ENCODE assay signal across 8 mouse cellular contexts in genomic region chr1:91414903-91415302, GRCm38 (mm10). TPM values are rescaled to one million over a fixed set of nuclear protein-coding genes. Genes with fewer than 3 reads are reported as not detected.
DNase-seq lines count a peak whose midpoint lies in the region; ATAC-seq and TF ChIP-seq lines count a peak whose summit lies in the region.

No protein-coding gene starts in this region.

- peak overlapping the region; percentile 95; the same call in 1 of the 2 replicates for H3K4me2 ChIP-seq in heart, postnatal 0 days (ENCODE audit: low read depth, low read length)
- 0 out of 2 replicates have a peak overlapping the region, but pooled peaks have one; percentile 96 for H3K4me2 ChIP-seq in hindbrain, embryonic 11.5 days (replicated peaks; ENCODE audit: low read depth, low read length)
- 0 out of 2 replicates have a peak overlapping the region, but pooled peaks have one; percentile 97 for H3K4me2 ChIP-seq in midbrain, postnatal 0 days (ENCODE audit: low read depth, low read length, poor library complexity, severe bottlenecking)

- TF ChIP-seq EP300 in heart, postnatal 0 days (IDR thresholded peaks at IDR 0.05; ENCODE audit: low read depth), result no peak

- TF ChIP-seq CTCF in heart, postnatal 0 days (IDR thresholded peaks at IDR 0.05; ENCODE audit: low read depth), result no peak
- no peak for TF ChIP-seq CTCF in midbrain, postnatal 0 days (IDR thresholded peaks at IDR 0.05)

- no peak for DNase-seq in heart, postnatal 0 days (ENCODE audit: low spot score)
- no peak for DNase-seq in heart, postnatal 36 days
- DNase-seq in embryonic facial prominence, embryonic 10.5 days (ENCODE audit: low spot score), result no peak
- peak; percentile 35 for DNase-seq in hindbrain, embryonic 11.5 days (ENCODE audit: low spot score)
- DNase-seq in midbrain, postnatal 0 days (ENCODE audit: low spot score), result peak; percentile 46
- no peak for DNase-seq in gastrocnemius, postnatal 4 days (ENCODE audit: low spot score in 2 of 2)
- DNase-seq in adrenal gland, adult 2 months, result no peak
- no peak for DNase-seq in frontal cortex, adult 2 months (ENCODE audit: extremely low spot score in 1 of 2, low spot score in 1 of 2)

- peak overlapping the region; percentile 59; the same call in 1 of the 2 replicates for H3K9ac ChIP-seq in heart, postnatal 0 days (replicated peaks; ENCODE audit: low read depth, low read length)
- peak overlapping the region; percentile 61 for H3K9ac ChIP-seq in hindbrain, embryonic 11.5 days (ENCODE audit: low read depth, low read length)
- no peak overlapping the region for H3K9ac ChIP-seq in midbrain, postnatal 0 days (replicated peaks; ENCODE audit: low read length, poor library complexity, severe bottlenecking)

- intact Hi-C loops in heart, postnatal 36 days (cut with DNase I), result no loop called here

- no peaks in the 10 kb centered on the region for H3K9me3 ChIP-seq in heart, postnatal 0 days (replicated peaks; ENCODE audit: control insufficient read depth, low read length)
- no peaks in the 10 kb centered on the region for H3K9me3 ChIP-seq in embryonic facial prominence, embryonic 10.5 days
- H3K9me3 ChIP-seq in hindbrain, embryonic 11.5 days (ENCODE audit: control insufficient read depth, low read length), result no peaks in the 10 kb centered on the region
- H3K9me3 ChIP-seq in midbrain, postnatal 0 days (ENCODE audit: low read length), result no peaks in the 10 kb centered on the region

- ATAC-seq in heart, postnatal 0 days (ENCODE audit: insufficient read depth, low read depth), result no peak
- ATAC-seq in hindbrain, embryonic 11.5 days (ENCODE audit: low FRiP score), result no peak
- ATAC-seq in midbrain, postnatal 0 days (ENCODE audit: low FRiP score), result no peak

- H3K36me3 ChIP-seq in heart, postnatal 0 days (replicated peaks; ENCODE audit: control insufficient read depth, insufficient read depth, low read length), result peaks cover 38% of the 10 kb centered on the region
- H3K36me3 ChIP-seq in embryonic facial prominence, embryonic 10.5 days (replicated peaks), result peaks cover 18% of the 10 kb centered on the region
- H3K36me3 ChIP-seq in hindbrain, embryonic 11.5 days (ENCODE audit: control insufficient read depth, insufficient read depth, low read length), result no peaks in the 10 kb centered on the region
- peaks cover 22% of the 10 kb centered on the region; the same call in 1 of the 2 replicates for H3K36me3 ChIP-seq in midbrain, postnatal 0 days (ENCODE audit: insufficient read depth, low read length)

- peak overlapping the region; percentile 93 for H3K27ac ChIP-seq in heart, postnatal 0 days (ENCODE audit: low read depth)
- peak overlapping the region; percentile 94 for H3K27ac ChIP-seq in embryonic facial prominence, embryonic 10.5 days (replicated peaks)
- peak overlapping the region; percentile 97 for H3K27ac ChIP-seq in hindbrain, embryonic 11.5 days (ENCODE audit: low read depth, low read length)
- H3K27ac ChIP-seq in midbrain, postnatal 0 days (ENCODE audit: low read depth, low read length), result peak overlapping the region; percentile 88; the same call in 1 of the 2 replicates

- 64% methylated on average over 4 of the region's 4 CpGs for WGBS in heart, postnatal 0 days
- 54% methylated on average over 4 of the region's 4 CpGs for WGBS in embryonic facial prominence, embryonic 10.5 days
- 55% methylated on average over 4 of the region's 4 CpGs for WGBS in hindbrain, embryonic 11.5 days
- WGBS in midbrain, postnatal 0 days, result 24% methylated on average over 4 of the region's 4 CpGs

- no peak overlapping the region for H3K4me3 ChIP-seq in heart, postnatal 0 days (ENCODE audit: low read depth, low read length)
- H3K4me3 ChIP-seq in embryonic facial prominence, embryonic 10.5 days, result peak overlapping the region; percentile 85
- H3K4me3 ChIP-seq in hindbrain, embryonic 11.5 days (ENCODE audit: low read depth, low read length), result no peak overlapping the region
- no peak overlapping the region for H3K4me3 ChIP-seq in midbrain, postnatal 0 days (ENCODE audit: low read depth, low read length)

- no peaks in the 10 kb centered on the region for H3K27me3 ChIP-seq in heart, postnatal 0 days (ENCODE audit: control insufficient read depth, insufficient read depth, low read length)
- H3K27me3 ChIP-seq in embryonic facial prominence, embryonic 10.5 days (replicated peaks; ENCODE audit: low read depth, poor library complexity, severe bottlenecking), result peaks cover 23% of the 10 kb centered on the region
- H3K27me3 ChIP-seq in hindbrain, embryonic 11.5 days (ENCODE audit: control insufficient read depth, insufficient read depth, low read length), result no peaks in the 10 kb centered on the region
- H3K27me3 ChIP-seq in midbrain, postnatal 0 days (ENCODE audit: insufficient read depth, low read length), result no peaks in the 10 kb centered on the region

- peaks cover 16% of the 10 kb centered on the region for H3K4me1 ChIP-seq in heart, postnatal 0 days (ENCODE audit: control insufficient read depth, insufficient read depth)
- H3K4me1 ChIP-seq in embryonic facial prominence, embryonic 10.5 days, result peaks cover 50% of the 10 kb centered on the region
- H3K4me1 ChIP-seq in hindbrain, embryonic 11.5 days (replicated peaks; ENCODE audit: control insufficient read depth, insufficient read depth, low read length), result peaks cover 13% of the 10 kb centered on the region
- H3K4me1 ChIP-seq in midbrain, postnatal 0 days (ENCODE audit: insufficient read depth, low read length), result peaks cover 9% of the 10 kb centered on the region

RNA-seq across cellular contexts. Expression of gene Hes6, which starts 1.1 kb away (rescaled TPM):
- 81.4 and 82.5 TPM in 2 replicates for total RNA-seq in heart, postnatal 0 days (2014; rRNA removed; ENCODE audit: low replicate concordance)
- 61.0 and 64.3 TPM in 2 replicates for polyA plus RNA-seq in heart, postnatal 0 days (2015; fragmentation: Nextera tagmentation; extraction: Ambion mirVana)
- total RNA-seq in heart, postnatal 36 days (2021), result 10 to 100 TPM; 18.0 to 20.1 TPM
- 136 and 144 TPM in 2 replicates for polyA plus RNA-seq in embryonic facial prominence, embryonic 10.5 days (2016; fragmentation: Nextera tagmentation; extraction: Ambion mirVana)
- 288 and 318 TPM in 2 replicates for polyA plus RNA-seq in hindbrain, embryonic 11.5 days (2014; fragmentation: Nextera tagmentation; extraction: Ambion mirVana)
- 105 and 119 TPM in 2 replicates for total RNA-seq in midbrain, postnatal 0 days (2014; rRNA removed)
- polyA plus RNA-seq in midbrain, postnatal 0 days (2015; fragmentation: Nextera tagmentation; extraction: Ambion mirVana), result 111 and 113 TPM in 2 replicates
- total RNA-seq in gastrocnemius, postnatal 4 days (2021), result 10 to 100 TPM; 31.2 to 37.4 TPM
- total RNA-seq in adrenal gland, adult 2 months (2021), result 100 to 1,000 TPM; 190 to 273 TPM
- polyA plus RNA-seq in adrenal gland, adult 2 months (2012; rRNA removed), result 252 and 309 TPM in 2 replicates
- 20.7 and 25.9 TPM in 2 replicates for polyA plus RNA-seq in frontal cortex, adult 2 months (2012; rRNA removed)

RNA-seq across cellular contexts. Expression of gene Ilkap, which starts 16.3 kb away (rescaled TPM):
- 58.1 and 70.5 TPM in 2 replicates for total RNA-seq in heart, postnatal 0 days (2014; rRNA removed; ENCODE audit: low replicate concordance)
- polyA plus RNA-seq in heart, postnatal 0 days (2015; fragmentation: Nextera tagmentation; extraction: Ambion mirVana), result 71.4 and 75.1 TPM in 2 replicates
- total RNA-seq in heart, postnatal 36 days (2021), result 10 to 100 TPM; 47.4 to 51.9 TPM
- polyA plus RNA-seq in embryonic facial prominence, embryonic 10.5 days (2016; fragmentation: Nextera tagmentation; extraction: Ambion mirVana), result 175 and 177 TPM in 2 replicates
- polyA plus RNA-seq in hindbrain, embryonic 11.5 days (2014; fragmentation: Nextera tagmentation; extraction: Ambion mirVana), result 172 TPM in 2 replicates
- 58.5 and 97.5 TPM in 2 replicates for total RNA-seq in midbrain, postnatal 0 days (2014; rRNA removed)
- polyA plus RNA-seq in midbrain, postnatal 0 days (2015; fragmentation: Nextera tagmentation; extraction: Ambion mirVana), result 114 and 116 TPM in 2 replicates
- 10 to 100 TPM; 65.7 to 71.3 TPM for total RNA-seq in gastrocnemius, postnatal 4 days (2021)
- 10 to 100 TPM; 88.8 to 94.7 TPM for total RNA-seq in adrenal gland, adult 2 months (2021)
- 121 and 122 TPM in 2 replicates for polyA plus RNA-seq in adrenal gland, adult 2 months (2012; rRNA removed)
- 92.2 and 97.3 TPM in 2 replicates for polyA plus RNA-seq in frontal cortex, adult 2 months (2012; rRNA removed)

RNA-seq across cellular contexts. Expression of gene Per2, which starts 44.2 kb away (rescaled TPM):
- 11.1 and 14.0 TPM in 2 replicates for total RNA-seq in heart, postnatal 0 days (2014; rRNA removed; ENCODE audit: low replicate concordance)
- 2.3 and 3.3 TPM in 2 replicates for polyA plus RNA-seq in heart, postnatal 0 days (2015; fragmentation: Nextera tagmentation; extraction: Ambion mirVana)
- total RNA-seq in heart, postnatal 36 days (2021), result 10 to 100 TPM in 1 of 2 experiments, 1 to 10 TPM in 1; 7.9 to 13.5 TPM
- 1.3 and 2.0 TPM in 2 replicates for polyA plus RNA-seq in embryonic facial prominence, embryonic 10.5 days (2016; fragmentation: Nextera tagmentation; extraction: Ambion mirVana)
- polyA plus RNA-seq in hindbrain, embryonic 11.5 days (2014; fragmentation: Nextera tagmentation; extraction: Ambion mirVana), result 1.7 and 2.8 TPM in 2 replicates
- total RNA-seq in midbrain, postnatal 0 days (2014; rRNA removed), result 10.5 and 11.3 TPM in 2 replicates
- 3.3 and 3.8 TPM in 2 replicates for polyA plus RNA-seq in midbrain, postnatal 0 days (2015; fragmentation: Nextera tagmentation; extraction: Ambion mirVana)
- total RNA-seq in gastrocnemius, postnatal 4 days (2021), result 1 to 10 TPM; 7.2 to 8.6 TPM
- 10 to 100 TPM; 22.2 to 68.7 TPM for total RNA-seq in adrenal gland, adult 2 months (2021)
- polyA plus RNA-seq in adrenal gland, adult 2 months (2012; rRNA removed), result 24.7 and 40.0 TPM in 2 replicates
- polyA plus RNA-seq in frontal cortex, adult 2 months (2012; rRNA removed), result 18.6 and 19.4 TPM in 2 replicates

RNA-seq across cellular contexts. Expression of gene Erfe, which starts 48.7 kb away (rescaled TPM):
- total RNA-seq in heart, postnatal 0 days (2014; rRNA removed; ENCODE audit: low replicate concordance), result 0.19 and 0.46 TPM in 2 replicates
- 0.40 and 0.71 TPM in 2 replicates for polyA plus RNA-seq in heart, postnatal 0 days (2015; fragmentation: Nextera tagmentation; extraction: Ambion mirVana)
- total RNA-seq in heart, postnatal 36 days (2021), result not detected
- polyA plus RNA-seq in embryonic facial prominence, embryonic 10.5 days (2016; fragmentation: Nextera tagmentation; extraction: Ambion mirVana), result 1.8 and 2.0 TPM in 2 replicates
- polyA plus RNA-seq in hindbrain, embryonic 11.5 days (2014; fragmentation: Nextera tagmentation; extraction: Ambion mirVana), result 0.68 and 1.0 TPM in 2 replicates
- total RNA-seq in midbrain, postnatal 0 days (2014; rRNA removed), result 0.11 TPM in 1 of 2 replicates, not detected in the other
- 0.31 and 0.45 TPM in 2 replicates for polyA plus RNA-seq in midbrain, postnatal 0 days (2015; fragmentation: Nextera tagmentation; extraction: Ambion mirVana)
- 1 to 10 TPM in 1 of 2 experiments, under 1 TPM in 1; 0.88 to 2.2 TPM for total RNA-seq in gastrocnemius, postnatal 4 days (2021)
- total RNA-seq in adrenal gland, adult 2 months (2021), result 10 to 100 TPM in 1 of 2 experiments, 1 to 10 TPM in 1; 3.7 to 16.4 TPM
- polyA plus RNA-seq in adrenal gland, adult 2 months (2012; rRNA removed), result 1.5 and 2.4 TPM in 2 replicates
- 0.72 and 1.4 TPM in 2 replicates for polyA plus RNA-seq in frontal cortex, adult 2 months (2012; rRNA removed)

Comparison
In these comparisons a context has a peak if more than half of its experiments do, and no peak if none do; other contexts are left out.
1. DNase-seq: peak in hindbrain, embryonic 11.5 days (single experiment) and midbrain, postnatal 0 days (single experiment); none in heart, postnatal 0 days (single experiment), heart, postnatal 36 days (0 of 2), embryonic facial prominence, embryonic 10.5 days (single experiment), gastrocnemius, postnatal 4 days (0 of 2), adrenal gland, adult 2 months (single experiment) and frontal cortex, adult 2 months (0 of 2).
2. Peak in every context shown above with its lines, with median percentiles within 50 percentile points of each other: H3K27ac ChIP-seq and H3K4me2 ChIP-seq.